In genomic region chr4:114410443-114410842, GRCm38 (mm10) we compare ENCODE assay signal across 8 mouse cellular contexts. TPM values are rescaled to one million over a fixed set of nuclear protein-coding genes. Genes with fewer than 3 reads are reported as not detected.
DNase-seq lines count a peak whose midpoint lies in the region; ATAC-seq and TF ChIP-seq lines count a peak whose summit lies in the region.

No protein-coding gene starts in this region.

- H3K9ac ChIP-seq in lung, postnatal 0 days (replicated peaks; ENCODE audit: low read depth) = no peak overlapping the region
- H3K9ac ChIP-seq in heart, embryonic 13.5 days = peak overlapping the region; percentile 62
- no peak overlapping the region for H3K9ac ChIP-seq in neural tube, embryonic 15.5 days (replicated peaks)

- 0 out of 2 replicates have a peak, but pooled peaks cover 2% of the 10 kb centered on the region for H3K4me1 ChIP-seq in lung, postnatal 0 days (ENCODE audit: insufficient read depth, low read depth, low read length)
- peaks cover 32% of the 10 kb centered on the region for H3K4me1 ChIP-seq in heart, embryonic 13.5 days
- H3K4me1 ChIP-seq in neural tube, embryonic 15.5 days = peaks cover 15% of the 10 kb centered on the region
- H3K4me1 ChIP-seq in thymus, adult 2 months (replicated peaks; ENCODE audit: control insufficient read depth, insufficient read depth, low read length) = peaks cover 3% of the 10 kb centered on the region; the same call in 1 of the 2 replicates

- H3K4me3 ChIP-seq in lung, postnatal 0 days (ENCODE audit: low read depth, low read length) = no peak overlapping the region
- H3K4me3 ChIP-seq in heart, embryonic 13.5 days = peak overlapping the region; percentile 4
- H3K4me3 ChIP-seq in neural tube, embryonic 15.5 days (replicated peaks) = no peak overlapping the region
- no peak overlapping the region for H3K4me3 ChIP-seq in thymus, adult 2 months (ENCODE audit: control insufficient read depth, insufficient read depth, low read length)

- H3K4me2 ChIP-seq in lung, postnatal 0 days (replicated peaks; ENCODE audit: low read depth, low read length) = 0 out of 2 replicates have a peak overlapping the region, but pooled peaks have one; percentile 5
- H3K4me2 ChIP-seq in heart, embryonic 13.5 days = peak overlapping the region; percentile 56
- peak overlapping the region; percentile 22 for H3K4me2 ChIP-seq in neural tube, embryonic 15.5 days

- H3K27ac ChIP-seq in lung, postnatal 0 days (ENCODE audit: low read length) = no peak overlapping the region
- H3K27ac ChIP-seq in heart, embryonic 13.5 days (replicated peaks) = peak overlapping the region; percentile 25; the same call in 1 of the 2 replicates
- H3K27ac ChIP-seq in neural tube, embryonic 15.5 days (replicated peaks) = no peak overlapping the region
- H3K27ac ChIP-seq in thymus, adult 2 months (ENCODE audit: control insufficient read depth, insufficient read depth, low read length) = no peak overlapping the region

- 48% methylated on average over 11 of the region's 11 CpGs for WGBS in lung, postnatal 0 days
- WGBS in heart, embryonic 13.5 days = 25% methylated on average over 11 of the region's 11 CpGs
- 6% methylated on average over 11 of the region's 11 CpGs for WGBS in neural tube, embryonic 15.5 days
- 58% methylated on average over 11 of the region's 11 CpGs for WGBS in thymus, adult 2 months

- peaks cover 8% of the 10 kb centered on the region; the same call in 1 of the 2 replicates for H3K27me3 ChIP-seq in lung, postnatal 0 days (replicated peaks; ENCODE audit: insufficient read depth, low read length)
- H3K27me3 ChIP-seq in heart, embryonic 13.5 days (replicated peaks) = peaks cover 90% of the 10 kb centered on the region
- H3K27me3 ChIP-seq in neural tube, embryonic 15.5 days (replicated peaks) = peaks cover 32% of the 10 kb centered on the region
- peaks cover 12% of the 10 kb centered on the region; the same call in 1 of the 2 replicates for H3K27me3 ChIP-seq in thymus, adult 2 months (ENCODE audit: control insufficient read depth, insufficient read depth, low read length)

- H3K9me3 ChIP-seq in lung, postnatal 0 days (ENCODE audit: low read length) = no peaks in the 10 kb centered on the region
- H3K9me3 ChIP-seq in heart, embryonic 13.5 days = no peaks in the 10 kb centered on the region
- no peaks in the 10 kb centered on the region for H3K9me3 ChIP-seq in neural tube, embryonic 15.5 days (replicated peaks)

- no peak for TF ChIP-seq POLR2A in thymus, adult 2 months (IDR thresholded peaks at IDR 0.05; ENCODE audit: control insufficient read depth, extremely low read depth, insufficient read depth, low read length, poor library complexity)

- TF ChIP-seq CTCF in lung, postnatal 0 days (IDR thresholded peaks at IDR 0.05) = no peak
- no peak for TF ChIP-seq CTCF in thymus, adult 2 months (IDR thresholded peaks at IDR 0.05; ENCODE audit: borderline replicate concordance, control insufficient read depth, extremely low read depth, insufficient read depth, low read length, poor library complexity)

- DNase-seq in lung, postnatal 0 days (ENCODE audit: low spot score) = no peak
- no peak for DNase-seq in lung, postnatal 25 days (ENCODE audit: low spot score)
- peak; percentile 43 for DNase-seq in kidney, postnatal 10 days
- no peak for DNase-seq in thymus, adult 2 months
- no peak for DNase-seq in frontal cortex, postnatal 14 days (ENCODE audit: low spot score in 2 of 2)
- no peak for DNase-seq in thymus, postnatal 14 days

- no peak for TF ChIP-seq EP300 in lung, postnatal 0 days (IDR thresholded peaks at IDR 0.05)

- no peaks in the 10 kb centered on the region for H3K36me3 ChIP-seq in lung, postnatal 0 days (ENCODE audit: insufficient read depth, low read length)
- H3K36me3 ChIP-seq in heart, embryonic 13.5 days = no peaks in the 10 kb centered on the region
- no peaks in the 10 kb centered on the region for H3K36me3 ChIP-seq in neural tube, embryonic 15.5 days
- no peaks in the 10 kb centered on the region for H3K36me3 ChIP-seq in thymus, adult 2 months (ENCODE audit: control insufficient read depth, insufficient read depth, low read length)

- no peak for ATAC-seq in lung, postnatal 0 days
- ATAC-seq in heart, embryonic 13.5 days (ENCODE audit: extremely low read depth, insufficient number of reproducible peaks, low FRiP score, low TSS enrichment) = no peak
- no peak for ATAC-seq in neural tube, embryonic 15.5 days (ENCODE audit: low FRiP score)

RNA-seq across cellular contexts. Expression of gene Trabd2b, which starts 3.9 kb away (rescaled TPM):
- 2.4 and 3.4 TPM in 2 replicates for polyA plus RNA-seq in lung, postnatal 0 days (2015; fragmentation: Nextera tagmentation; extraction: Ambion mirVana)
- polyA plus RNA-seq in heart, embryonic 13.5 days (2015; fragmentation: Nextera tagmentation; extraction: Ambion mirVana) = 1.2 and 1.7 TPM in 2 replicates
- 0.56 and 0.75 TPM in 2 replicates for polyA plus RNA-seq in neural tube, embryonic 15.5 days (2015; fragmentation: Nextera tagmentation; extraction: Ambion mirVana)
- polyA plus RNA-seq in thymus, adult 2 months (2012; rRNA removed) = 0.88 and 1.5 TPM in 2 replicates

Comparison
In these comparisons a context has a peak if more than half of its experiments do, and no peak if none do; other contexts are left out.
1. H3K4me2 ChIP-seq: peak in every context shown above with its lines; median percentile 56 in heart, embryonic 13.5 days; 22 in neural tube, embryonic 15.5 days; 5 in lung, postnatal 0 days.